Mouse (Mus musculus) heart, postnatal 14 days (tissue): ENCODE data around the gene Tmem171. TPM values are rescaled to one million over a fixed set of nuclear protein-coding genes. Genes with fewer than 3 reads are reported as not detected.

Experiments
- DNase-seq, 2 experiments: peaks; one replicate each; pipeline ENCODE4 v3.0.0; 2021 to 2022
- intact Hi-C: fragments of 180-260 bp; cut with DNase I; formaldehyde crosslinking; loops from one replicate; pipeline ENCODE4 v1.15.1; 2025
- total RNA-seq, 2 experiments: library from RNA; stranded (reverse); gene quantifications; 2 replicates each; pipeline ENCODE4 v1.2.3; 2021

Tmem171 gene
- total RNA-seq, 2 experiments from 2014 or later, result 5.0 to 7.0 TPM

DNA sequence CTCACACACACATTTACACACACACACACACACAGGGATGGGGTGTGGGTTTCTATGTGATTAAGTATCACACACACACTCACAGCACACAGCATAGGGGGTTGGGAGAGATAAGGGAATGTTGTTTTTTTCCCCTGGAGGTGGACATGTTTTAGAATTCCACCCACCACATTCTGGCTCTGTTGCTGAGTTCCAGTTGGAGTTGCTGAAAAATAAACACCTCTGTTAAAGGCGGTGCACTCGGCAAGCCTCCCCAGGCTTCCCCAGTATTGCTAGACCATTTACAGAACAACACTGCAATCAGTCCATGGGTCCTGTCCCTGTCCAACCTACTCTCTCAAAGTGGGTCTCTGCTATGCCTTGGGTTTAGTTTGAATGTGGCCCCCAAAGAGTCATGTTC lies 42.4 kb downstream of the Tmem171 start:
- intact Hi-C loops, result no loop called here

DNA sequence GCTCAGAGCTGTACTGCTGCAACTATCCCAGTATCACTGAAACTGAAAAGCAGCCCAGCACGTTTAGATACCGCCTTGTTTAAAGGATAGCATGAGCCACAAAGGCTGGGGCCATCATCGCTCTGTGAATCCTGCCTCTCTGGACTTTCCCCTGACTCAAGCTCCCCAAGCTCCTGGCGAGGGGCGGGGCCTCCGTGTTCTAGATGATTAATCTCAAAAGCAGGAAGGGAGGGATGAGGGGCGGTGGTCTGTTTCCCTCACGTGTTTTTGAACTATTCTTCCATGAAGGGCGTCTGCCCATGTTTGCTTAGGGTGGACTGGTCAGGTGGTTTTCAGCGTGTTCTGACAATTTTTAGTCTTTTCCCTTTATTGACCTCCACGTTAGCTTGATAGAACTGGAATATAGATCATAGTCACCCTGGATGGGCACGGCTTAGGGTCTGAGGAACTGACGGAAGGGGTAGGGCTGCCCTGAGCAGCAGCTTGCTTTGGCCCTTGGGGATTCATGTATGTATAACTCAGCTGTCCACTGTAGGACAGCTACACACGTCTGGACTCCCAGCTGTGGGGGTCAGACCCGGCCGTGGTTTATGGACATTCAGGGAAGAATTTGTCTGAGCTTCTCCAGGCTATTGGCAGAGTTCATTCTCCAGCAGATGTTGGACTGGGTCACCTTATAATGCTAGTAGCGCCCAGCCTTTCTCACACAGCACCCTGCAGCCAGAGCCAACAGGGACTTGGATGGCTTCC lies 43.2 kb downstream of the Tmem171 start:
- intact Hi-C loops, result no loop called here
- peak; percentile 14 to 44 for DNase-seq

More for the DNA sequence above, 42.4 kb downstream of the Tmem171 start:
- no peak for DNase-seq

DNA sequence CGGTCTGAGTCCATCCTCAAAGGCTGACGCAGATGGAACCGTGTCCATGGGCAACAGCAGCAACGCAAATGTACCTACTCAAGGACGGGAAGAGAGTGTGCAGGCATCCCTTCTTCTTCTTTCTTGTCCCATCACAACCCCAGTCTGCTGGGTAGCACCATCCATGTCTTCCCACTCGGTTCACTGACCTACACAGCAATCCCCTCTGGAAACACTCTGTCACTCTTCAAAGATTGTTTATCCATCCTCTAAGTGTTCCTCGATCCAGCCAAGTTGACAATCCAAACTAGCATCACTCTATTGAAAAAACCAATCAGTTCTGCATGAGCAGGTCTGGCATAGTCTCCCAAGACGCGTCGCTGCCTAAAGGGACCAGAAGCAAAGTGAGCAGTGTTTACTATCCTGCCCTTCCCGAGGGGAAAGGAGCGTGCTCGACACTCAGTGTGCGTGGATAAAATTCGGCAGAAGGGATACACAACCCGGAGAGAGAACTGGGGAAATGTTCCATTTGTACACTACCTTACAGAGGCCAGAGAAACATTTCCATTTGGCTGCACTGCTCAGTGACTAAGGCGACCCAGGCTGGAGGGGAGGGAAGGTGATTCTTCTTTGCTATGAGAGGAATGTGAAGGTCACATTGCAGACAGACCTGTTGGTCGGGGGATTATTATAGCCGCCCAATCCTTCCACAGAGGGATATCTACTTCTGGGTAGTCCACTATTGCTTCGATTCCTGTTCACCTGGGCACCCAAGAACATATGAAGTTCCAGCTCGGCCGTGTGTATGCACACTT lies 46.7 kb downstream of the Tmem171 start:
- intact Hi-C loops, result no loop called here
- no peak for DNase-seq

DNA sequence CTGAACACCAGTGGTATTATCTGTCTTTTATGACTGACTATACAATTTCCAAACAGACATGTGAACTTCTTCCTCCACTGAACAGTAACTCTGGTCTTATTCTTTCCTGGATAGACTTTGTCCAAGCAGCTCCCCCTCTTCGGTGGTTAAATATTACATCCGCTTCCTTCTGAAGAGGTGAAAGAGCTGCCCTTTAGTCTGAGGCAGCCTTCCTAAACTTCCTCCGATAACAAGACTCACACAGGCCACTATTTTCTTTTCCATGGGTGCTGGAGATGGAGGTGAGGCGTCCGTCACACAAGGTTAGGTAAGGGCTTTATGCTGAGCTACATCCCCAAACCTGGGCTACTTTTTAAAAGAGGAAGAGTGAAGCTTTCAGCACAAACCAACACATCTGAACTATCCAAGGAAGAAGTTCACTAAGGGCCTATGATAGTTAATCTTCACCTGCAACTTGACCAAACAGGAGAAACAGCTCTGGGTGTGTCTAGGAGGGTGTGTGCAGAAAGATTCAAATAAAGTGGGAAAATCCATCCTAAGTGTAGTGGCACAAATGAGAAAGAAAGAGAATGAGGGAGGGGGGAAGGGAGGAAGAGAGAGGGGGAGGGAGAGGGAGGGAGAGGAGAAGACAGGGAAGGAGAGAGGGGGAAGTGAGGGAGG lies 56.0 kb downstream of the Tmem171 start:
- intact Hi-C loops, result no loop called here
- no peak for DNase-seq

DNA sequence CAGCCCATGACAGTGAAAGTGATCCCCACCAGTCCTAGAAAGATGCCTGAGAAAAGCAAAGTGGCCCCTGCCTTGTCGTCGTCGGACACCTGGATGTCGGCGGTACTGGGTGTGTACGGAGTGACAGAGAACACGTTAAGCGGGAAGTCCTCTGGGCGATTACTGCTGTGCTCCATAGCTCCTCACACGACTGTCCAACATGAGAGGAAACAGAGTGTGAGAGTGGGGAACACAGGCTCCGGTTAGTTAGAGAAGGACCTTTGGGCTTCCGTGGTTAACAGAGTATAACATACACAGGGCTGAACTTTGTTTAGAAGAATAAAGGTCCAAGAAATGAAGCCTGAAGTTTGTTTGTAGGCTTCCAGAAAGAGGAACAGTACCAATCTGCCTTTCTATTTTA lies 57.5 kb downstream of the Tmem171 start, which contains the start of gene Tmem174:
Gene Tmem174 (minus strand): TSS at position 266 of the 400 bp plus-strand sequence.
- intact Hi-C loops, result no loop called here
- no peak for DNase-seq

DNA sequence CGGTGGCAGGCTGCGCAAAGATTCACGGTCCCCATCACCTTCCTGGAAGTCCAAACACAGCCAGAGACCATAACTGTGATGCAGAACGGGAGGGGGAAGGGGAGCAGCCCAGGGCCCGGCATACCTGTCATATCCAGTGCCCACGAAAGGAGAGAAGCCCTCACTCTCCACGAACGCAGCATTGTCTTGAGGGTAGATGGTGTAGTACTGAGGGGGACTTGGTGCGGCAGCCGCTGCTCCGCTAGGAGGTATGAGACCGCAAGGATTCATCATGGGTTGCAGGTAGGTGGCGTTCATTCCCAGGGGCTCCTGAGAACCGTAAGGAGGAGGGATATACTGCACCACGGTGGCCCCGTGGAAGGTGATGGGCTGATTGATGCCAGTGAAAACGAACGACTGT lies 58.1 kb downstream of the Tmem171 start:
- intact Hi-C loops, result no loop called here
- DNase-seq, result no peak

Other genes starting within 250 kb of the Tmem171 start
- gene Gm10320, start 202.8 kb downstream of the Tmem171 start, total RNA-seq, result not detected
- not detected for gene Tmem174, start 57.4 kb downstream of the Tmem171 start, total RNA-seq
- gene Fcho2, start 120.6 kb upstream of the Tmem171 start, total RNA-seq, result 10 to 100 TPM; 37.9 to 43.0 TPM
- 10 to 100 TPM; 74.0 to 80.5 TPM for gene Tnpo1, start 231.6 kb upstream of the Tmem171 start, total RNA-seq